Mouse (Mus musculus): ENCODE data around the gene Abca7.
A peak's percentile ranks its signal among the peaks of the same experiment; 100 is the strongest.

Gene Abca7

DNA sequence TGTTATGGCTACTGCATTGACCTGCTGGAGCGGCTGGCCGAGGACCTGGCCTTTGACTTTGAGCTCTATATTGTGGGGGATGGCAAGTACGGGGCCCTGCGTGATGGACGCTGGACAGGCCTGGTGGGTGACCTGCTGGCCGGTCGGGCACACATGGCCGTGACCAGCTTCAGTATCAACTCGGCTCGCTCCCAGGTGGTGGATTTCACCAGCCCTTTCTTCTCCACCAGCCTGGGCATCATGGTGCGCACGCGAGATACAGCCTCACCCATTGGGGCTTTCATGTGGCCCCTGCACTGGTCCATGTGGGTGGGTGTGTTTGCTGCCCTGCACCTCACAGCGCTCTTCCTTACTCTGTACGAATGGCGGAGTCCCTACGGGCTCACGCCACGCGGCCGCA, 22.2 kb upstream of the Abca7 start:
- DNase-seq (ENCODE audit: low spot score in 2 of 2), result no peak

DNA sequence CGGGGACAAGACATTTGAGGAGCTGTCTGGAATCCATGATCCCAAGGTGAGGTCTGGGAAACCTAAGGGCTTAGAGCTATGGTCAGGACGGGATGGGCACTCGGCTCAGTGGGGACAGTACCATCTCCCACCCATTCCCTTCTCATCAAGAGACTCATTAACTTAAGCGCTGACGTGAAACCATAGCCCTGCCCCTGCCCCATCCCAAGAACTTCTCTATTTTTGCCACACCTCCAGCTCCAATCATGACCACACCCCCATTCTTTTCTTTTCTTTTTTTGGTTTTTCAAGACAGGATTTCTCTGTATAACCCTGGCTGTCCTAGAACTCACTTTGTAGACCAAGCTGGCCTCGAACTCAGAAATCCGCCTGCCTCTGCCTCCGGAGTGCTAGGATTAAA, 21.6 kb upstream of the Abca7 start:
- DNase-seq (ENCODE audit: low spot score in 2 of 2), result no peak

DNA sequence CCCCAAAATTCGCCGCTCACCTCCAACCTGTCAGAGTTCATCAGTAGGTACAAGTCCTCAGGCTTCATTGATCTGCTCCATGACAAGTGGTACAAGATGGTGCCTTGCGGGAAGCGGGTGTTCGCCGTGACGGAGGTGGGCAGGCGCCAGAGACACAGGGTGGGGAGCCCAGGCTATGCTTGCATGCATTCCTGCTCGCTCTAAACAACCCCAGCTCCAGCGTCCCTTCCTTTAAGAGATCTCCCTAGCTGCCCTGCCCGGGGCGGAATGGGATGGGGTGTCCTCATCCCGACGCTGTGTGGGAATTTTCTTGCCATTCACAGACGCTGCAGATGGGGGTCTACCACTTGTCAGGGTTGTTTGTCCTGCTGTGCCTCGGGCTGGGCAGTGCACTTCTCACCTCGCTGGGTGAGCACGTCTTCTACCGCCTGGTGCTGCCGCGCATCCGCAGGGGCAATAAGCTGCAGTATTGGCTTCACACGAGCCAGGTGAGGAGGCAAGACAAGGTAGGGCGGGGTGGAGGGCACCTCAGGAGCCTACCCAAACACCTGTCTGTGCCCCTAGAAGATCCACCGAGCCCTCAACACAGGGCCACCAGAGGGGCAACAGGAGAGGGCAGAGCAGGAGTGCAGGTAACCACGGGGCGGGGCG, 20.1 kb upstream of the Abca7 start:
- no peak for DNase-seq (ENCODE audit: low spot score in 2 of 2)

DNA sequence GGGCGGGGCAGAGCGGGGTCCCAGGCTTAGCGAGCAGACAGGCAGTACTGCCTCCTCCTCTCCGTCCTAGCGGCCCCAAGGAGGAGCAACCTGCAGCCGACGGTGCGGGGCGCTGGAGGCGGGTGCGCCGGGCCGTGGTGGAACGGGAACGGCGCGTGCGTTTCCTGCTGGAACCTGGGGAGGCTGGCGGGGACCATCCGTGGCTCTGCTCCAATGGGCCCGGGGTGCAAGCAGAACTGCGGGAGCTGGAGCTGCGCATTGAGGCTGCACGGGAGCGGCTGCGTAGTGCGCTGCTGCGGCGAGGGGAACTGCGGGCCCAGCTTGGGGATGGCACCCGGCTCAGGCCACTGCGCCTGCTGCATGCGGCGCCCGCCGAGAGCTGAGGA, 19.6 kb upstream of the Abca7 start:
- no peak for DNase-seq (ENCODE audit: low spot score in 2 of 2)

DNA sequence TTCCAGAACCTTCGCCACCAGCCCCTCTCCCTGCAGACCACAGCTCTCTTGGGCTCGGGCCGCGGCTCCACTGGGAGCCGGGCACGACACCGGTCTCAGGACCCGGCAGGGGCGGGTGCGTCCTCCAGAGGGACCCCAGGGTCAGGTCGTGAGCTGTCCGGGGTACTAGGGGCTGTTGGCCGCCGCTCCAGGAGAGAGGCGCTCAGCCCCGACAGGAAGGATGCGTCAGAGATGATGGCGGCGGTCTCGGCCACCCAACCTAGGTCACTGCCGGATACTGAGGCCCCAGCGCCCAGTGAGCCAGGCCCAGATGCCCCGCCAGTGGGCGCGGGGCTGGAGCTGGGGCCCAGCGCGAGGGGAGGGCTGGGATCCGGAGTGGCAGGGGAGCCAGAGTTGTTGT, 19.0 kb upstream of the Abca7 start:
- DNase-seq (ENCODE audit: low spot score in 2 of 2), result no peak

DNA sequence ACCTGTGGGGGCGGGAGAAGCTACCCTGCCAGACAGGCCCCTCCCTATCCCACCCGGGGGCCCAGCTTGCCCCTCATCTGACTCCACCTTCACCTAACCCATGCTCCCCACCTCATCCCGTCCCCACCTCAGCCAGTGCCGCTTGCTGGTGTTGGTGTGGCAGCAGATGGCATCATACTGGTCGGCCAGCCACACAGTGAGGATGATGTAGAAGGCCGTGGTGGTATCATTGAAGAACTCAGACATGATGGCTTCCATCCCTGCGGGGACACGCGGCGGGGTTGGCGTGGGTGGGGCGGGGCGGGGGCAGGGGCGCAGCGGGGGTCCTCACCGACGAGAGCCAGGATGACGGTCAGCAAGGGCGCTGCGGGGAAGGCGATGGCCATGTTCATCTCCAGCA, 18.2 kb upstream of the Abca7 start:
- DNase-seq (ENCODE audit: low spot score in 2 of 2), result no peak

DNA sequence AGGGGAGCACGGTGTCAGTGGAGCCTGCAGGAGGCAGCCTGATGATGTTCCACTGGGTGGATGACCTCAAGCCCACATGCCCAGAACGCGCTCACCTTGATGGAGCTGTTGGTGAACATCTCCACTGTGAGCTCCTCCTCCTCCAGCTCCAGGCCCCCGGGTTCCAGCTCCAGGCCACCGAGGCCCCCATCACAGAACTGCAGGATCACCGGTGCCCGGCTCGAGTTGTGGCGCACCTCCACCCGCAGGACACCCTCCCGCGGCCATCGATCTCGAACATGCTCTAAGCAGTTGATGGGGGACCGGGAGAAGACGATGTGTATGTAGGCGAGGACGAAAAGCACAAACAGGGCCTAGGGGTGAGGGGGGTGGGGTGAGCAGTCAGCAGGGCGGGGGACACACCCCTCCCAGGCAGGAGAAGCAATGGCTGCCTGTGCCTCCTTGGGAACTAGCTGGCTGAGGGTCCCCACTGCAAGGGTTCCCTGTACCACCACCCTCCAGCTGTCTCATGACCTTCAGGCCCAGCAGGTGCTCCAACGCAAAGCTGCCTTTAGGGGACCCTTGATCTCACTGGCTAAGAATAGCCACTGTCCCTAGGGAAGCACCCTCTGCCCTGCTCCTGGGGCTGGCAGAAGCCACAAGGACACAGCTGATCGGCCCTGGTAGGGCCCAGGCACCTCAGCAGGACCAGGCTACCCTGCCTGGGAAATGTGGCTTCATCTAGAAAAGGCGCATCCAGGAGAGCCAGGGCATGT, 16.7 kb upstream of the Abca7 start:
- no peak for DNase-seq (ENCODE audit: low spot score in 2 of 2)

DNA sequence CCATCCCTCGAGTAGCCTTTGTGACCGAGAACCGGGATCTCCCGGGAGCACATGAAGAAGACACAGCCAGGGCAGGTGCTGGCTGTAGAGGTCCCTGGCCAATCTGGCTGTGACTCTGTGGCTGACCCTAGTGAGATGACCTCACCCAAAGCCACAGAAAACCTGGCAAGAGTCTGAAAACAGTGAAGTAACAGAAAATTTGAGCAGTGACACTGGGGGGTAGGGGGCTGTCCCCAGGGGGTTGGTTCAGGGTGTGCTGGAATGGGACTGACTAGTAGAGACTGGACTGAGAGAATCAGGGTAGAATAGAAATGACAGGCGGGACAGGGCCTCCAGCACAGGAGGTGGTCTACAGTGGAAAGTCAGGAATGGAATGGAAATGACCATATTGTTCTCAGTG, 13.1 kb upstream of the Abca7 start:
- DNase-seq (ENCODE audit: low spot score in 2 of 2), result no peak

DNA sequence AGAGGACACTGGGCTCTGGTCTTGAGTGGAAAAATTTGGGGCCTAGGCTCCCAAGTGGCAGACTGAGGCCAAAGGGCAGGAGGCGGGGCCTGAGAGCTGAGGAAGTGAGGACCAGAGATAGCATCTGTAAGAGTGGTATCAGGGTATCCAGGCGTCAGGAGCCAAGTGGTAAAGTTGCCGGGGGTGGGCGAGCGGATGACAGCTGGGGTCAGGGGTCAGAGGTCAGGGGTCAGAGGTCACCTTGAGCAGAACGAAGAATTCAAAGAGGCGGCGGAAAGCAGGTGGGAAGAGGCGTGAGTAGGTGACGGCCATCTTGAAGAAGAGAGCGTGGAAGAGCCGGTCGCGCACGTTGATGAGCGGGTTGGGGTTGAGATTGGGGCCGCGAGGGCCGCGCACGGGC, 12.6 kb upstream of the Abca7 start:
- peak; percentile 53 to 68 for DNase-seq (ENCODE audit: low spot score in 2 of 2)

DNA sequence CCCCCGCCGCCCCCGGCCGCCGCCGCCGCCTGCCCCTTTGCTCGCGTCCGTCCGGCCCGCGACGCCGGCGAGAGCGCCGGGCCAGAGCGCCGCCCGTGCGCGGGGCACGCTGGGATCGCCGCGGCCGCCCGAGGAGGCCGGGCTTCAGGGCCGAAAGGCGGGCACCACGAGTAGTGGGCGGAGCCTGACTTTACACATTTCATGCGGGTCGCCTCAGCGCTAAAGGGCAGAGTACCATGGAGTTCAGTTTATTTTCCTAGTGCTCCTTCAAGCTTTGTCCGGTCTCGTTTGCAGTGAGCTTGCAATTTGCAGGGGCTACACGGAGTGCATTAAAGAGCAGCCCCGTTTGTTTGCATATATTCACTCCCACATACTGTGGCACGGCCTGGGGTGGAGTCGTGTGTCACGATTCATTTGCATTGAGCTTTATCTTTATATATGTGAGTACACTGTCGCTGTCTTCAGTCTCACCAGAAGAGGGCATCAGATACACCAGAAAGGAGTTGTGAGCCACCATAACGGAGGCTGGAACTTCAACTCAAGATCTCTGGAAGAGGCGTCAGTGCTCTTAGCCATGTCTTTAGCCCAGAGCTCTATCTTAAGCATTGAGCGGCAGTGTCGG, 12.0 kb upstream of the Abca7 start, which contains the start of gene Tmem259:
Gene Tmem259 (minus strand): TSS at position 136 of the 622 bp plus-strand sequence.
- peak; percentile 83 to 87 for DNase-seq (ENCODE audit: low spot score in 2 of 2)

DNA sequence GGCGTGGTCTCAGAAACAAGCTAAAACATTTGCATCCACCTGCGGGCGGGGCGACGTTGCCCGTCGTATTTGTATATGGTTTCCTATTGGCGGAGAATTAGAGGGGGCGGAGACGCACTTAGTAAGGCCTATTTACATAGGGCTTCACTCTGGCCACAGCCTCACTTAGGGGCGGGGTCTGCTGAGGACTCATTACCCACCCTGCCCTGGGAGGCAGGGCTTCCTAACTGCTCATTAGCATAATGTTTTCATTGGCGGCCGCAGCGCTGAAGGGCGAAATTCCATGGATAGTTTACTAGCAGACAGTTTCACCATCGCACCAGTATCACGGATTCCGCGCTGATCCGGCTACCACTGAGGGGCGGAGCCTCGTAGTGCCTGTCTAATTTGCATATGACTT, 11.4 kb upstream of the Abca7 start:
- peak; percentile 94 to 96 for DNase-seq (ENCODE audit: low spot score in 2 of 2)

DNA sequence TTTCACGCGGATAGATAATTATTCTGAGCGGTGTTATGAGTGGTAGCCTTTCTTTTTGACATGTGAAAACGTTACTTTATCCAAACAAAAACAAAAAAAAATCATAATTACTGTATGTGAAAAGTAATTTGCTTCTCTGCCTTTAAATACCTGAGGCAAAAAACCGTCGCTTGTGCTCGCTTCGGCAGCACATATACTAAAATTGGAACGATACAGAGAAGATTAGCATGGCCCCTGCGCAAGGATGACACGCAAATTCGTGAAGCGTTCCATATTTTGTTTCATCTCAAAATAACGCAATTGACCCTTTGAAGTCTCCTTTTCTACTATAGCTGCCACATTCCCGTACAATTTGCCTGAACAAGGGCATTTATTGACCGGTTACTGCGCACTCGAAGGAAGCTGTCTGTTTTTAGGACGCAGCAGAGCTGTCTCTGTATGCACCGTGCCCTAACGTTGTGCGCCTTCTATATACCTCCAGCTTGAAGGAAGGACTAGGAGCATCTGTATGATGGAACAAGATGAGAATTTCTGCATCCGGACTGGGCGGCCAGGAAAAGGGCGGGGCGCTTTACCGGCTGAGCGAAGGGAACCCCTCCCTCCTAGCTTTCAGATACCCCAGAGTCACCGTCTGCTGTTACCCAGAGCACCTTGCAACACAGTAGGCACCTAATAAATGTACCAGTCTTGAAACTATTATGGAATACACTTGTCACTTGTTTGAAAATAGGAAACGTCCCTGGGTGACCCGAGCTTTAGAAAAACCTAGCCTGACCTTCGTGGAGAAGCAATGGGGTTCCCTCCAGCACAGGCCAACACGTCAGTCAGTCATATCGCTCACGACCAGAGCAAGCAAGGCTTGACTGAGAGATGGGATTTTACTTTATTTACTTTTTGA, 10.7 kb upstream of the Abca7 start:
- DNase-seq (ENCODE audit: low spot score in 2 of 2), result no peak

DNA sequence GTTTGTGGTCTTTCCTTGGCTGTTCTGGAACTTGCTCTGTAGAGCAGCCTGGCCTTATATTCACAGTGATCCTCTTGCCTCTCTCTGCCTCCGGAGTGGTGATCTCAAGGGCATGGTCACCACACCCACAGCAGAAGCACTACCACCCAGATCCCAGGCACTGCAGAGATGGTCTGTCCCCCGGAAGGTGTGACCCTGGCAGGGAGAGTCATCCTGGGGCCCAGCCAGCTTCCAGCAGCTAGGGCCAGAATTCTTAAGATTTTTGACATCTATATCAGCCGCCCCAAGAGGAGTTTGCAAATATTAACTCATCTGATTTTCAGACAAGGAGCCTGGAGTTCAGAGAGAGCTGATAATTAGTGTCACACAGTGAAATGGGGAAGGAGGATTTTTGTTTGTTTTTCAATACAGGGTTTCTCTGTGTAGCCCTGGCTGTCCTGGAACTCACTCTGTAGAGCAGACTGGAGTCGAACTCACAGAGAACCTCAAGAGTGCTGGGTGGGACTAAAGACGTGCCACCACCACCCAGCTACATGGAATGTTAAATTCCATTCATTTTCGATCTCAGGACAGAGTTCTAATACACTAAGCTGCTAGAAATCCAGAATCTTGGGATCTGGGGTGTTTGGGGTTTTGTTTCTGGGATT, 9.9 kb upstream of the Abca7 start:
- no peak for DNase-seq (ENCODE audit: low spot score in 2 of 2)

DNA sequence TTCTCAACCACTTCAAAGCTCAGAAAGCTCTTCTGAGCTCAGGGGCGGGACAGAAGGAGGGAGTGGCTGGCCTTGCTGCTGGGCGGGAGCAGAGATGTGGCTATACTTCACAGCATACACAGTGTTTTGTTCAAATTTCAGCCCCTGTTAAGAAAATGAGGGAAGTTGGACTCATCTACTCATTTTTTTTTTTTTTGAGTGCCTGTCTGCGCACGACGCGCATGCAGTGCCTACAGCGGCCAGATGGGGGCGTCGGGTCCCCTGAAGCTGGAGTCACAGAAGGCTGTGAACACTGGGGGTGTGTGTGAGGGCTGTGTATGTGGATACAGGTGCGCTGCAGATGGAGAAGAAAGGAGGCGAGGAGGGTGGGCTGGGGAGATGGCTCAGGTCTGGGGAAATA, 9.3 kb upstream of the Abca7 start:
- peak; percentile 84 to 90 for DNase-seq (ENCODE audit: low spot score in 2 of 2)

DNA sequence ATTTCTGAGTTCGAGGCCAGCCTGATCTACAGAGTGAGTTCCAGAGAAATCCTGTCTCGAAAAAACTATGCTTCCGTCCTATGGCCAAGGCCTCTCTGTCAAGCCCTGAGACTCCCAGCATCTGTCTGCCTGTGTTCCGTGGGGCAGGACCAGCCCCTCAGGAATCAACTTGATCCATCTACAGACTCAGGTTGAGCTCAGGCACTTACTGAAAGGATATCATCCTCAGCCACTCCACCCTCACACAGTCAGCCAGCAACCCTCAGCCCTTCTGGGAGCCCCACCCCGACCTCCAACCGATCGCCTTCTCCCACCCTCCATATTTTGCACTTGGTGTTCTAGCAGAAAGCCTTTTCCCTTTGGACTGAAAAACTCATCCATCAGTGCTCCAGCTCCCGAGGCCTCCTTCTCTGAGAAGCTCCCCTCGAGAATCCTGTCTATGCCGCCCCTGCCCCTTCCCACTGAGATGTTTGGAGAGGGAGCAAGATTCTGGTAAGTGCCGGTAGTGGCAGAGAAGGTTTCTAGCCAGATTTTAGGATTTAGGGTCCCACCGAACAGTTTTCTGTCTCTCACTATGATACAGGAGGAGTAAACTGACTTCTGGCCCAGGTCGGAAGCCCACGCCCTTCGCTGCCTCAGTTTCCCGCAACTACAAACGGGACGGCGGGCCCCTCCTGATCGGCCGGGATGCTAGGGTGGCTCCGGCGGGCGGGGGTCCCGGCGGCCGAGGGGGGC, 8.4 kb upstream of the Abca7 start:
- no peak for DNase-seq (ENCODE audit: low spot score in 2 of 2)

DNA sequence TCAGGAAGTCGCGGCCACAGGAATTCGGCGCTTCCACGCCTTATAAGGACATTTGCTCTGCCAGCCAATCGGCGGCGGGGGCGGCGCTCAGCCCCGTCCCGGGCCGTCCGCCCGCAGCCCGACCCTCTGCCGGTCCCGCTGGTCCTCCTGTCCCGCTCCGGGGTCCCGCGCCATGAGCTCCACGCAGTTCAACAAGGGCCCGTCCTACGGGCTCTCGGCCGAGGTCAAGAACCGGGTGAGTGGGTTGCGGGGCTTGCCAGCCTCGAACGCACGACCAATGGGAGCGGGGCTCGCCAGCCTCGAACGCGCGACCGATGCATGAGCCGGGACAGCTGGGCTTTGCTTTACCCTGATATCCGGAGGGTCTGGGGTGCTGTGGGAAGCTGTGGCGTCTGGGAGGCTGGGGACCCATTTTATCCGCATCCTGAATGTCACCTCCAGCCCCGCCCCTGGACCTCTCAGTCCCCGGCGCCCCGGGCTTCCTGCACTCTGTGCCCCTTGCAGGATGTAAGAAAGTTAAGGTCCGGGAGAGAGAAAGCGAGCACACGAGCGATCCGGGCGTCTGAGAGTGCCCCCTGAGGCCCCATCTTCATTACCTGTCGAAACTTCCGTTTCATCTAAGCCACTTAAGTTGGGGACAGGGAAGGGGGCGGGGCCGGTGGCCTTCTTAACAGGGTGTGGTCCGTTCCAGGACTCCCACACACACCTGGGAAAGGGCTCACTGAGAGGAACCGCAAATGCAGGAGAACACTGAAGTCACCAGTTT, 7.6 kb upstream of the Abca7 start, which contains the start of gene Cnn2:
Gene Cnn2 (plus strand): TSS at position 79 of the 766 bp plus-strand sequence.
- peak; percentile 74 to 77 for DNase-seq (ENCODE audit: low spot score in 2 of 2)

DNA sequence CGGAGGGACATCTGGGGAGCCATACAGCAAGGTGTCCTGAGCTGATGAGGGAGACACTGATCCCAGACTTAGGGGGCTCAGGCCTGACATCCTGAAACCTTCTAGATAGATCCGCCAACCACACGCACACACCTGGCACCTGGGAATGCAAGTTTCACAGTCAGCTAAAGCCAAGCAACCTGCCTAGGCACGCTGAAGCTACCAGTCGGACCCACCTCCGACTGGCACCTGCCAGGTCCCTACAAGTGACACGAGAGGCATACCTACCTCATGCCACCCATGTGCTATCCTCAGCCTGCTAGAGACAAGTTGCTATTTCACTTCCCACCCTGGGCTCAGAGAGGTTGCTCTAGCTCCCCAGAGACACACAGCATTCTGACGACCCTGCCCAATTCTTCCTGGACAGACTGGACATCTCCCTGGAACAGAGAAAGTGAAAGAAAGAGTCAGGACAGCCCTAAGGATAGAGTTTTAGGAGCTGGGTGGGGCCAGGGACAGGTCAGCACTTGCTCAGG, 7.0 kb upstream of the Abca7 start:
- no peak for DNase-seq (ENCODE audit: low spot score in 2 of 2)

DNA sequence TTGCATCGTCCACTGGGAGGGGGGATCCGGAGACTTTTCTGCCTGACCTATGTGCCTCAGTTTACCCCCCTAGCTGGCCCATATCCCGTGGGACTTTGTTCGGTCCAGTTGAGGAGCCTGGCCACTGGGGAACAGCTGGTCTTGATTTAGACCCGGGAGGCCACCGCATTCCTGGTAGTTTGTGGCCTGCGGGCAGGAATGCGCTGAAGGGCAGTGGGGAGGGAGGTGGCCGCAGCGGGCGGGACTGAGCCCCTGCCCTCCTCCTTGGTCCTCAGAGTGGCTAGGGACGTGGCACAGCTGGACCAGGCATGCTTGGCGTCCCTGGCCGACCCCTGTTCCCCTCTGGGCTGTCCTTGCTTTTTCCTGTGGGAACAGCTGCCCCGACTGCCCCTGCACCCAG, 6.4 kb upstream of the Abca7 start:
- no peak for DNase-seq (ENCODE audit: low spot score in 2 of 2)

DNA sequence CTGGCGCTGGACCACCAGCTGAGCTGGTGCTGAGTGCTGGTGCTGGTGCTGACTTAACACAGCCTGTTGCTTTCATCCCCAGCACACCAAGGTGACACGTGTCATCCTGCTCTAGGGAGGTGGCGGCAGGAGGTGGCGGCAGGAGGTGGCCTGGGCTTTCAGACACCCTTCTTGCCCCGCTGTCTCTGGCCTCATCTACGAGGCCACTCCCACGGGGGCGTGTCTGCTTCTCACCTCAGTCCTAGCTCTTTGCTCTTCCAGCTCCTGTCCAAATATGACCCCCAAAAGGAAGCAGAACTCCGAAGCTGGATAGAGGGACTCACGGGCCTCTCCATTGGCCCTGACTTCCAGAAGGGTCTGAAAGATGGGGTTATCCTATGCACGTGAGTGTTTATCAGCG, 5.2 kb upstream of the Abca7 start:
- no peak for DNase-seq (ENCODE audit: low spot score in 2 of 2)

DNA sequence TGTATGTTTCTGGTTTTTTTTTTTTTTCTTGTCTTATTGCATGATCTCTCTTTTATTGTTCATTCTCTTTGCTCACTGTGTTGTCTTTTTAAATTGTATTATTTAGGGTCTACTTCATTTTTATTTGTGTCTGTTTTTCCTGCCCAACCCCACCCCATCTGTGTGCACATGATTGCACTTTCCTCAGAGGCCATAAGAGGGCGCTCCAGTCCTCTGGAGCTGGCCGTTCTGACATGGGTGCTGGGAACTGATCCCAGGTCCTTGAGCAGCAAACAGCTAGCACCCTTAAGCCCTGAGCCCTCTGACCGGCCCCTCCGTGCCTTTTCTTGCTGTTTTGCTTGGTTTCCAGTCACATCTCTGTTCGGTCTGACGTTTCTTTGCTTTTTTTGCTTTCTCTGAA, 4.7 kb upstream of the Abca7 start:
- no peak for DNase-seq (ENCODE audit: low spot score in 2 of 2)
